Mouse (Mus musculus): Measurements from ENCODE around the gene Tesk1.
A peak's percentile ranks its signal among the peaks of the same experiment; 100 is the strongest.

Tesk1 gene

DNA sequence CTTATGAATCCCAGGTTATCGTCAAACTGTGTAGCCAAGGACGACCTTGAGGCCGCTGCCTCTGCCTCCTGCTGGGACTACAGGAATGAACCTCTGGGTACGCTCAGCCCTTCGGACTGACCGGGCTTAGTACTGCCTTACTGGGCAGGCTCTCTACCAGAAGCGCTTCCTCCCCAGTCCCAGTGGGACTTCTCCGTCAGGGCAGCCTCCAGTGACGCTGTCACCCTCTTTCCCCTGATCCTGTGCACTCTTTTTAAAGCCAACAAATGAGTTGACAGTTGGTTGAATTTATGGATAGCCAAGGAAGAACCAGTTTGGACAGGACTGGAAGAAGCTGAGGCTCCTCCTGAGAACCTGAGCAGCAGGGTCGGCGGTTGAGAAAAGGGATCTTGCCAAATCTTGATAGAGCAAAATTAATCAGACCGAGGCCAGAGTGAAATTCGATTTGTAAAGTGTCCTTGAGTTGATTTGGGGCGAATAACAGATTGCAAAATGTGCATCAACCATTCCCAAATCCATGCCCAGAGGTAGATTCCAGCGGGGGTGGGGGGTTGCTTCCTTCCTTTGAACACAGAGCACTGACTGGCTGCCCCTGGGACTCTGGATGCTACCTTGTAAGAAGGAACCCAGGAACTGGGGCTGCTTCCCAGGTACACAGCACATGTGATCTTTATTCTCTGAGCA is 22.6 kb upstream of the Tesk1 start:
- DNase-seq (ENCODE audit: low spot score in 2 of 2), result no peak

GRCm38 (mm10) chr4:43419801-43420281 is 21.9 kb upstream of the Tesk1 start:
- no peak for DNase-seq (ENCODE audit: low spot score in 2 of 2)

- peak; percentile 81 to 82 for DNase-seq (ENCODE audit: low spot score in 2 of 2)
Observed at GRCm38 (mm10) chr4:43420305-43420704, 21.4 kb upstream of the Tesk1 start.

- peak in 1 of 2 experiments; percentile 29 for DNase-seq (ENCODE audit: low spot score in 2 of 2)
Observed at GRCm38 (mm10) chr4:43421632-43422240, 20.0 kb upstream of the Tesk1 start.

- DNase-seq (ENCODE audit: low spot score in 2 of 2), result peak in 1 of 2 experiments; percentile 28
Observed at GRCm38 (mm10) chr4:43423267-43423934, 18.3 kb upstream of the Tesk1 start.

- no peak for DNase-seq (ENCODE audit: low spot score in 2 of 2)
Observed at GRCm38 (mm10) chr4:43424072-43424471, 17.7 kb upstream of the Tesk1 start.

- DNase-seq (ENCODE audit: low spot score in 2 of 2), result no peak
Observed at GRCm38 (mm10) chr4:43425197-43425596, 16.5 kb upstream of the Tesk1 start.

GRCm38 (mm10) chr4:43425648-43426380 is 15.9 kb upstream of the Tesk1 start:
- DNase-seq (ENCODE audit: low spot score in 2 of 2), result peak in 1 of 2 experiments; percentile 36

DNA sequence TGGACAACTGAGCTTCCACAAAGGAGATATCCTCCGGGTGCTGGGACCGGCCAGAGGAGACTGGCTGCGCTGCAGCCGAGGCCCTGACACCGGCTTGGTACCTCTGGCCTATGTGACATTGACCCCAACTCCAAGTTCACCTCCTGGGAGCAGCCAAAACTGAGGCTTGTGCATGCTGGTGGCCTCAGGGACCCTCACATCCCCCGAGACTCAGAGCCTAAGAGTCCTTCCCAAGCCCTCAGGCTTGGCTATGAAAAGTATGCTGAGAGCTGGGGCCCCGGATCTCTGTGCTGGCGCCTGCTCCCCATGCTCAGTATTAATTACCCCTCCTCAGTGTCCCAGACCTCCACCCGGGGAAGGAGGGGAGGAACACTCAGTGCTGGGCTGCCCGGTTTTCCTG is 15.3 kb upstream of the Tesk1 start:
- no peak for DNase-seq (ENCODE audit: low spot score in 2 of 2)

DNA sequence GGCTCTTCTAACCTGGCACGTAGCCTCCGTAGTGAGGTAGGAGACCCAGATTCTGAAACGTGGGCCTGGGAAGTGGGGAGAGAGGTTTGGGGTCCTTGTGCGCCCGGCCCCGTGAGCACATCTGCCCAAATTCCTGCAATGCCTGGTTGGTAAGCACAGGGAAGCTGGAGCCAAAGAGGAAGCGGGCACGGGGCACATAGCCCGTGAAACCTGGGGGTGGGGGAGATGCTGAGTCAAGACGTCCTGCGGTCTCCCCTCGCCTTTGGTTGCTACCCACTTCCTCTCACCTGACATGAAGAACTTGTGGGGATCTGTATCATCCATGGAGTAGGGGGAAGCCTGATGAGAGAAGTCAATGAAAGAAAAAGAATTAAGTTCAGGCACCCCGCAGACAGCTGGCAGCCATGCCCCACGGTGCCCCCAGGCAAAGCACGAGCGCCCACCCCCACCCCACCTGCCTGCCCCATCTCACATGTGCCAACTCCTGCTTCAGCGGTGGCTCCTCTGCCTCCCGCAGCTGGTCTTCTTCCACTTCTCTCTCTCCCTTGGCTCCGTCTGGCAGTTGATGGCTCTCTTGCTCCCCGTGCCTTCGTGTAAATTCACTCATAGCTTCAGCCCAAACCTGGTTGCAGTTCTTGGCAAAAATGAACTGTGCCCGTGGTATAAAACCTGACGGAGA is 14.1 kb upstream of the Tesk1 start:
- peak; percentile 26 to 38 for DNase-seq (ENCODE audit: low spot score in 2 of 2)

DNA sequence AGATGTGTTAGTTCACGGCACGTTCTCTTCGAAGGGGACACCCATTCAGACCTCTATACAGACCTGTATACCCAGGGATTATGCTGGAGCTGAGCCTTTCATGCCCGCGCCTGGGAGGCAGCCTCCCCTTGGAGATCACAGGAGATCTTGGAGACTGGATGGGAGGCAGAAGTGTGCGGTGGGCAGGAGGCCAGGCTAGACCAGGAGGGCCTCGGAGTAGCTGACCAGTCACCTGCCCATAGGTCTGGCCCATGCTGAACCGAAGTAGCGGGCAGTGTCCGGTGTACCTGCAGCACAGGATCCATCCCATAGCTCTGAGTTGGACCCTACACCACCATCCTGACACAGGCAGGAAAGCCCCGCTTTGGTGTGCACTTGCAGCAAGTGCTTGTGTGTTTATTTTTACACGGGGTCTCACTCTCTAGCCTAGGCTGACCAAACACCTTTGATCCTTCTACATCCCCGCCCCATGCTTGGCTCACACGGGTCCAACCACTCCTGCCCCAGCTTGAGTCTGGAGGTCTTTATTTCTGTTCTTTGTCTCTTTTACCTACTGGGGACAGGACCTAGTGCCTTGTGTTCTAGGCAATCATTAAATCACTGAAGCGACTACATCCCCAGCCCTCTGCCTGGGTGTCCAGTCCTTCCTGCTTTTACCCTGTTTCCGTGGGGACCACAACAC is 13.4 kb upstream of the Tesk1 start:
- DNase-seq (ENCODE audit: low spot score in 2 of 2), result peak; percentile 42 to 51

- peak; percentile 31 to 42 for DNase-seq (ENCODE audit: low spot score in 2 of 2)
Observed at GRCm38 (mm10) chr4:43428946-43429345, 12.8 kb upstream of the Tesk1 start, which contains the start of gene Fam166b. TSS of gene Fam166b (minus strand) at chr4:43429134.

GRCm38 (mm10) chr4:43431690-43432089 is 10.0 kb upstream of the Tesk1 start:
- DNase-seq (ENCODE audit: low spot score in 2 of 2), result peak; percentile 85 to 89

GRCm38 (mm10) chr4:43432832-43433231 is 8.9 kb upstream of the Tesk1 start:
- DNase-seq (ENCODE audit: low spot score in 2 of 2), result no peak

DNA sequence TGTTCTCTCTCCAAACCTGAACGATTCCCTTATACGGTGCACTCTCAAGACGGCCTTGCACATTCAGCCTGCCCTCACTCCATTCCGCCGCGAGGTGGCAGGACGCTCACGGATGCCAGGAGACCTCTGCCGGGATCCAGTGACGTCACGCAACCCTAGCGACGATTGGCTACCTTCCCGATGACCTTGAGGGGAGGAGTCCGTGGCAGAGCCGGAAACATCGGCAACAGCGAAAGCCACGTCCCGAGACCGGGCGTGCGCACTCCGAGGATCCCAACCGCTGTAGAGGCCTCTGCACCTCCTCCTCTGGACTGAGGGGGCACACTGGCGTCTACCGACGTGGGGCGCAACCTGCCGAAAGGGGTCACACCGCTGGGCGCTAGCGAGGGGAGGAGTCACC is 305 bp downstream of the Tesk1 start:
- peak; percentile 99 for DNase-seq (ENCODE audit: low spot score in 2 of 2)

GRCm38 (mm10) chr4:43442456-43443361 is 970 bp downstream of the Tesk1 start:
- DNase-seq (ENCODE audit: low spot score in 2 of 2), result peak; percentile 76 to 79

DNA sequence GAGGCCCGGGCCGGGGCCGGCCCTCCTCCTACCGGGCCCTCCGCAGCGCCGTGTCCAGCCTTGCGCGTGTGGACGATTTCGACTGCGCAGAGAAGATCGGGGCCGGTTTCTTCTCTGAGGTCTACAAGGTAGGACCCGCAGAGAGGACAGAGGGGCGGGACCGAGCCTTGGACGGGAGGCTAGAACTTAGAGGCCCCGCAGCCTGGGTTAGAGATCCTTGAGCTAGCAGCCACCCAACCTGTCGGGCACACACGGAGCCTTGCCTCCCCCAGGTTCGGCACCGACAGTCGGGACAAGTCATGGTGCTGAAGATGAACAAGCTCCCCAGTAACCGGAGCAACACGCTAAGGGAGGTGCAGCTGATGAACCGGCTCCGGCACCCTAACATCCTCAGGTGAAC is 1.8 kb downstream of the Tesk1 start:
- peak; percentile 37 to 49 for DNase-seq (ENCODE audit: low spot score in 2 of 2)

GRCm38 (mm10) chr4:43447251-43447650 is 5.5 kb downstream of the Tesk1 start:
- DNase-seq (ENCODE audit: low spot score in 2 of 2), result peak; percentile 48 to 60

GRCm38 (mm10) chr4:43448554-43448953 is 6.8 kb downstream of the Tesk1 start:
- no peak for DNase-seq (ENCODE audit: low spot score in 2 of 2)

DNA sequence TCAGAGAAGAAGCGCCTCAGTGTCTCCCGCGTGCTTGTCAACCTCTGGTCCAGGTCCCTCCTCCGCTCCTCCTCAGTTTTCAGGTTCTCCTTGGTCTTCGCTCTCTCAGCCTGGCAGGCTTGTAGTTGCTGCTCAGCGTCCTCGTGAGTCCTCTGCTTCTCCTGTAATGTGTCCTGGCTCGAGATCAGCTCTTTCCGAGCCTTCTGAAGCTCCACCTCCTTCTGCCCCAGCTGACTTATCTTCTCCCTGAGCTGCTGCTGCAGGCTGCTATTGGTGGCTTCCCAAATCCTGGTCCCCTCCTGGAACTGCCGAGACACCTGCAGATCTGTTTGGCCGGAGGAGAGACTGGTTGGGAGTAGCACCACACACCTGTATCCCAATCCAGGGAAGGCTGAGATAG is 10.6 kb downstream of the Tesk1 start:
- no peak for DNase-seq (ENCODE audit: low spot score in 2 of 2)
